Mouse (Mus musculus) CH12.LX (cell line): Measurements from ENCODE around the gene Uggt2.

Experiments
- BHLHE40 ChIP-seq: IDR thresholded peaks from 2 replicates; pipeline ENCODE4 v1.6.1; 2011; ENCODE audit warnings: mild to moderate bottlenecking, low read depth, low read length, improper control_type of control experiment
- CTCF ChIP-seq, 2 experiments: IDR thresholded peaks in 1 of 2; conservative IDR thresholded peaks in 1 of 2; 2 replicates each; pipeline ENCODE4 v1.5.1; 2011 to 2012; ENCODE audit warnings: low read depth in 2 of 2, low read length in 2 of 2, improper control_type of control experiment in 1 of 2, inconsistent platforms in 1 of 2, mild to moderate bottlenecking in 1 of 2, moderate library complexity in 1 of 2
- MAX ChIP-seq: IDR thresholded peaks from 2 replicates; pipeline ENCODE4 v1.6.1; 2011; ENCODE audit warnings: low read length, improper control_type of control experiment
- NELFE ChIP-seq: IDR thresholded peaks from 2 replicates; pipeline ENCODE4 v1.6.1; 2011; ENCODE audit warnings: low read depth, low read length, improper control_type of control experiment
- POLR2A ChIP-seq: IDR thresholded peaks from 2 replicates; pipeline ENCODE4 v1.6.1; 2011; ENCODE audit warnings: low read depth, mild to moderate bottlenecking, improper control_type of control experiment, low read length
- POLR2AphosphoS2 ChIP-seq: IDR thresholded peaks from 2 replicates; pipeline ENCODE4 v1.6.1; 2011; ENCODE audit warnings: low read depth, low read length, improper control_type of control experiment
- RCOR1 ChIP-seq: conservative IDR thresholded peaks from 2 replicates; pipeline ENCODE4 v1.6.1; 2012; ENCODE audit warnings: low read depth, mild to moderate bottlenecking, inconsistent platforms, low read length, improper control_type of control experiment
- ZMIZ1 ChIP-seq: IDR thresholded peaks from 2 replicates; pipeline ENCODE4 v1.6.1; 2012; ENCODE audit warnings: low read depth, mild to moderate bottlenecking, inconsistent platforms, low read length, improper control_type of control experiment

- TF ChIP-seq BHLHE40: no peak
- no peak for TF ChIP-seq CTCF (conservative IDR thresholded peaks at IDR 0.05 in 1 of 2, IDR thresholded peaks at IDR 0.05 in 1 of 2; ENCODE audit: low read depth in 2 of 2, low read length in 2 of 2)
- no peak for TF ChIP-seq POLR2A
- TF ChIP-seq MAX: no peak
- no peak for TF ChIP-seq ZMIZ1
- TF ChIP-seq POLR2AphosphoS2: no peak
- no peak for TF ChIP-seq RCOR1
- no peak for TF ChIP-seq NELFE
Measured at GRCm38 (mm10) chr14:118987523-118988496, 111.4 kb downstream of the Uggt2 start.
